Mouse (Mus musculus) embryo, embryonic 11.5 days (tissue): ENCODE data around the gene Bid.
A peak's percentile ranks its signal among the peaks of the same experiment; 100 is the strongest.

ENCODE experiments used
- DNase-seq: peaks from one replicate; pipeline ENCODE4 v3.0.0-alpha.2; 2012; ENCODE audit warnings: low read depth, low spot score

The Bid gene

DNA sequence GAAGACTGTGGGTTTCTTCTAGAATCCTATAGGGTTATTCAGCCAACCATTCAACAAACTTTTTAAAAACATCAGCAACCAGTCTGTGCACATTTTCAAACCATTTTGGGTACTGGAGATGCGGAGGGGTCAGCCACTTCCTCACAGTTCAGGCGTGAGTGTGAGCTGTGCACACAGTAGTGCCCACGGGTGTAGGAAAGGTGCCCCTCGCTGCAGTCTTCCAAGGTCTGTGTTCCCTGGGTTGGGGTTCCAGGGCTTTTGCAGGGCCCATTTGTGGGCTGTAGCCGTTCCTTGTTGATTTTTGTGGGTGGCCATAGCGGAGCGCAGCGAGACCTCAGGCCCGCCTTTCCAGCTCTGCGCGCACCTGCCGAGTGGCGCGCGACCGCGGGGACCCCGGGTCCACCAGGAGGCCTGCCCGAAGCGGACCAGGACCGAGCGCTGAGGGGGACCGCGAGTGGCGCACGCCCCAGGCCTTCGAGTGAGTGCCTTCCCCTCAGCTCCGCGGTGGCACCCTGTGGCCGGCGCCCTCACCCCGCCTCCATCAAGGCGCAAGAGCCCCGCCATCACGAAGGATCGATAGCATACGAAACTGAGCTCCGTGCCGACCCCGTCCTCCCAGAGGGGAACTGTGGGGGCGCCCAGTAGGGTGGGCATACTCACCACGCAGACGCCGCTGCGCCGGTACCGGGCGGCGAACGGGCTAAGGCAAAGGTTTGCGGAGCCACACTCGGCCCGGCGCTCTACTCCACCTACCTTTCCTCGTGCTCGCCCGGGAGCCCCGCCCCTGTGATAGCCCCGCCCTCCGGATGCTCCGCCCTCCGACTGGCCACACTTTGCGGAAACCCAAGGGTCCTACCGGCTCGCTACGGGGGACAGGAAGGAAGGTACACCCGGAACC, at the start of gene Bid:
Gene Bid, minus strand, starts transcription at position 780 of the 898 bp plus-strand sequence.
- peak; percentile 75 for DNase-seq

DNA sequence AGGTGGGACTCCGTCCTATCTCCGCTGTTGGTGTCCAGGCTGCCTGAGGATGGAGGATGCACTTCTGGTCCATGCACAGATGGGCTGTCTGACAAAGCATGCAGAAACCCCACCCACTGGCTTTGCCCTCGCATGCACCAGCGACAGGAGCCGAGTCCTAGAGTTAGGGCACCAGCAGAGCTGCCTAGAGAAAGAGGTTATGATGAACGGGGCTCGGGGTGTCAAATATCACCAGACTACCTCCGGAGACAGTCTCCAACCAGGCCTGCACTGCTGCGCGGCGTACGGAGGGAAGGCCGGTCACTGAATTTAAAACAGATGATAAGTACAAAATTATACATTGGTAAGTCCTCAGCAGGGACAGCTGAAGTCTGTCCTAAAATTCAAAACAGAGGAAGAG, 49.2 kb upstream of the Bid start:
- DNase-seq = no peak

DNA sequence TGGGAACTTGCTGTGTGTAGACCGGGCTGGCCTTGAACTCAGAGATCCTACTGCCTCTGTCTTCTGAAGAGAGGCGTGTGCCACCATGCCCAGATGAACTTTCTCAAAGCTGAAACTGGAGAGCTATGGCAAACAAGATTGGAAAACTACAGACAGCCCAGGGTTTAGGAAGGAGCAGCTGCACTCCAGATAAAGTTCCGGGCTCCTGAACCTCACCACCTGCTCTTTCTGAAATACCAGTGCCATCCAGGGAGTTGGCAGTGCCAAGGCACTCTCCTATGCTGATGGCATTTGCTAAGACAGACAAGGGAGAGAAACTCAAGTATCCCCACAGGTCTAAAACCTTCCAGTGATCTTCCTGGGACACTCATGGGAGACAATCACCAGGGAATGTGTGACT, 47.5 kb upstream of the Bid start:
- DNase-seq = no peak

GRCm38 (mm10) chr6:120960338-120961030, 43.8 kb upstream of the Bid start:
- DNase-seq = no peak

DNA sequence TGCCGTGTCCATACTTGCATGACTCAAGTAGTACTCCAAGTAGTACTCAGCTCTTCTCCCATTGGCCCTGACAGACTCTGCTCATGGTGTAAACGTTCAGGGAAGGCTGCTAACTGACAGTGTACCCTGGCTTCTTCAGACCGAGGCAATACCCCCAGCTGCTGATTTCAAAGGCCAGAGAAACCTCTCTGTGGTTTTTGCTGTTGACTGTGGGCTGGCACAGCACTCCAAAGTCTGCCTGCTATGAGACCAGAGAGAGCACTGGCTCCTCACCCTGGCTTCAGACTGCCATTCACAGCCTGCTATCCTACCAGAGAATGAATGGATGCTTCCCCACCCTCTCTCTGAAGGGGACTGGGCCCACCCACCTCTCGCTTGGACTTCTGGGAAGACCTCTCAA, 40.7 kb upstream of the Bid start:
- DNase-seq = no peak

GRCm38 (mm10) chr6:120956259-120957161, 39.9 kb upstream of the Bid start:
- DNase-seq = no peak

DNA sequence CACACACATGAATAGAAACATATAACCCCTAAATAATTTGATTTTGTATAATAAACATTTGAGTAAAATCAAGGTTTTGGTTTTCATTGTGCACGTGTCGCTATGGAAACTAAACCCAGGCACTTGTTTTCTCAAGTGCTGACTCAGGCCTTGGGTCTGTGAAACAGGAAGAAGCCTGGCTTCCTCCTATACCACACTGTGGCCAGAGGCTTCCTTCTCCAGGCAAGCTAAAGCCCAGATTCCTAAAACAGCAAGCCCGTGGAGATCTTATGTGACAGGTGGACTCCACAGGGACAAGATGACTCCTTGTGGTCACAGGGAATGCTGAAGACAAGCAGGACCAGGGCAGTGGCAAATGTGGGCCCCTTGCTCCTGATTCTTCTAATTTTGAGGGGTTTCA, 38.6 kb upstream of the Bid start:
- no peak for DNase-seq

DNA sequence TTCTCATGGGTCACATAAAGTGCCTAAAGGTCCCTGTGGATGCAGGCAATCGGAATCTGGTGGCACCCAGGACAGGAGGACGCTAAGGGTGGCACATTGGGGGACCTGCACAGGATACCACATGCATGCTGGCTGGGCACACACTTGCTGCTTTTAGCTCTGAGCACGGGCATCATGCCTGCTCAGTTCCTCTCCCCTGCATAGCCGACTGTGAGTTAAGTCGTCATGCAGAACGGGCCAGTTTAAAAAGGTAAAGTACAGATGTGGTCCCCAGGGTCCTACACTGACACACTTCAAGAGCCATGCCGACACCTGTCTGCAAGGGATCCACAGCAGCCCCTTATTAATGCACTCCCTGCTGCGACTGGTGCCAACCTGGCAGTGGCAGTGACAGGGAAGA, 37.6 kb upstream of the Bid start:
- DNase-seq = no peak

DNA sequence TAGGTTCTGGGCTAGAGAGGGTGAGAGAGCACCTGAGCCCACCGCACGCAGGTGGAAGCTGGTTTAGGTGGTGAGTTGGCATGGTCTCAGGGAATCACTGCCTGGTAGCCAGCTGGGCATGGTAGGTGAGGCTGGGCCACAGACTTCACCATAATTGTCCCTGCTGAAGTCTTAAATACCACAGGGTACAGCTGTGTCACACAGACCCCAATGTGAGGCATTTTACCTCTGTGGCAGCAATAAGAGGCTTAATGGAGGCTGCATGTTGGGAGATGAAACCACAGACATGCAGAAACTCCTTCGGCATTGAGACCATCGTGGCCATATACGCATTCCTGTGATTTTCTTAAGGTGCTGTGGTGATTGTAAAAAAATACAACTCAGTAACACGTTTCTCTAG, 35.8 kb upstream of the Bid start:
- no peak for DNase-seq

GRCm38 (mm10) chr6:120951311-120951710, 34.7 kb upstream of the Bid start:
- DNase-seq = no peak

GRCm38 (mm10) chr6:120945510-120945909, 28.9 kb upstream of the Bid start:
- no peak for DNase-seq

- no peak for DNase-seq
Observed at GRCm38 (mm10) chr6:120943964-120944363, 27.3 kb upstream of the Bid start.

GRCm38 (mm10) chr6:120943551-120943950, 26.9 kb upstream of the Bid start:
- DNase-seq = no peak

DNA sequence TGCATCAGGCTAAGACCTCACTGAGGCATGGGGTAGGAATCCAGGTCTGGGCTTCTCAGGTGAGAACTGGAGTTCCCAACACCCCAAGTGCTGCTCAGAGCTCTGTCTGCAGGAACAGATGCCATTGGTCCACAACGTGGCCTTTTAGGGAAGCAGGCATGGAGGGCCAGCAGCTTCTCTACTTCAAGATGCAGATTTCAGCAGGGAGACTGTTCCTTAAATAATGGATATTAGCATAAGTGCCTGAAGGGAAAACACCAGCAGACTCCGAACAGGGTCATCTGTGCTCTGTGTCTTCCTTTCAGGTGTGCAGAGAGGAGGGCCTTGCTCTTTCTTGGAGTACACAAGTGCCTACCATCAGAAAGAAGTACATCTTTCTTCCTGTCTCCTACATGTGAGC, 26.4 kb upstream of the Bid start:
- DNase-seq = no peak

DNA sequence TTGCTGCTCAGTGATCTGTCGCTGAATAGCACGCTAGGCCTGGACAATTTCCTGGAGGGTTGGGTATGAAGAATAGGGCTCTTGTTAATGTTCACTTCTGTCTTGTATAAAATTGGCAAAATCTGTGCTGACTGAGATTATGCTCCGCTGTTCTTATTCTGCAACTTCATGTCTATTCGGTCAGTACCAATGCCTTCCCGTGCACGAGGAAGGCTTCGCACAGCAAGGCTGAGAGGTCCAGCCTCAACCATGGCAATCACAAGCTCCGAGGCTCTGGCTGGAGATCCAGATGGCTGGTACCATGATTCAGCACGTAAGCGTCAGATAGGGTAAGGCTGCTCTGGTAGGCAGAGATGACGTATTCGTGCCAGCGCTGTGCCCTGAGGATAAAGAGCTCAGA, 24.9 kb upstream of the Bid start:
- DNase-seq = no peak

- DNase-seq = no peak
Observed at GRCm38 (mm10) chr6:120941084-120941481, 24.4 kb upstream of the Bid start.

DNA sequence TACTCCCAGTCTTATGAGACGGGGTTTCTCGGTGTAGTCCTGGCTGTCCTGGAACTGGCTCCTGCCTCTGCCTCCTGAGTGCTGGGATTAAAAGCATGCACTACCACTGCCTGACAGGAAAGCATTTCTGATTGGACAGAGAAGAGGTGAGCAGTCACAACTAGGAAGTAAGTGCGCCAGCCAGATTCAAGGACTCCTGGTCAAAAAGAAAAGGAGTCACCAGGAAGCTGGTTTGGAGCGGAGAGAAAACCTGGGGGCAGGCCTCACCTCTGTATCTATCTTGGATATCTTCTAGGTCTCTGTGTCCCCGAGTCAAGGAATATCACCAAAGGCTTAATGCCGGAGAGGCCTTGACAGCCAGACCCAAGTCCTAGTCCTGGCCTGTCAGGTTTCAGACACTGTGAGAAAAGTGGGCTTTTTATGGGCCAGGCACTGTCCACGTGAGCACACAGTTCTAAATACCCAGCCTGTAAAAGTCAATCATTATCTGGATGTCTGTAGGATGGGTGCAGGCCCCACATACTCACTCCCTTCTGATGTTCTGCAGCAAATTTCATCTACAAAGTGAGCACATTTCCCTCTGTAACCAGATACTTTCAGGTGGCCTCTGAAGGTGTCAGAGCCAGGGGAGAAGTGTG, 23.9 kb upstream of the Bid start:
- no peak for DNase-seq

- DNase-seq = no peak
Observed at GRCm38 (mm10) chr6:120939783-120940182, 23.1 kb upstream of the Bid start.

- no peak for DNase-seq
Observed at GRCm38 (mm10) chr6:120938763-120939450, 22.3 kb upstream of the Bid start.

- no peak for DNase-seq
Observed at GRCm38 (mm10) chr6:120937999-120938608, 21.5 kb upstream of the Bid start.
